Mouse (Mus musculus) embryonic facial prominence, embryonic 10.5 days (tissue): Measurements from ENCODE around the gene Tctex1d4. TPM values are rescaled to one million over a fixed set of nuclear protein-coding genes. Genes with fewer than 3 reads are reported as not detected.
A peak's percentile ranks its signal among the peaks of the same experiment; 100 is the strongest.

ENCODE experiments used
- DNase-seq: peaks from one replicate; pipeline ENCODE4 v3.0.0-alpha.2; 2017; ENCODE audit warnings: low spot score
- H3K27ac ChIP-seq: fragments of 300-500 bp; sonication (generic); replicated peaks from 2 replicates; pipeline ENCODE4 v1.5.1; 2016; ENCODE audit warnings: mild to moderate bottlenecking
- H3K27me3 ChIP-seq: fragments of 300-500 bp; sonication (generic); replicated peaks from 2 replicates; pipeline ENCODE4 v1.6.1; 2016; ENCODE audit warnings: low read depth, mild to moderate bottlenecking; ENCODE audit not compliant: poor library complexity, severe bottlenecking
- H3K36me3 ChIP-seq: fragments of 300-500 bp; sonication (generic); replicated peaks from 2 replicates; pipeline ENCODE4 v1.6.1; 2016; ENCODE audit warnings: mild to moderate bottlenecking, moderate library complexity
- H3K4me1 ChIP-seq: fragments of 300-500 bp; sonication (generic); 2 replicates; pipeline ENCODE4 v1.6.1; 2016
- H3K4me3 ChIP-seq: fragments of 300-500 bp; sonication (generic); 2 replicates; pipeline ENCODE4 v1.5.1; 2016; ENCODE audit warnings: mild to moderate bottlenecking, moderate library complexity
- H3K9me3 ChIP-seq: fragments of 300-500 bp; sonication (generic); 2 replicates; pipeline ENCODE4 v1.6.1; 2016; ENCODE audit warnings: mild to moderate bottlenecking
- WGBS: fragments of 180-500 bp; shearing (Covaris S2); methylation state at CpG from one replicate; pipeline ENCODE4 v1.1.7; 2016; 5-methylcytosine and 5-hydroxymethylcytosine counted together
- polyA plus RNA-seq: library from polyadenylated mRNA; unstranded; fragments of >200 nt; fragmentation: Nextera tagmentation; extraction: Ambion mirVana; gene quantifications from 2 replicates; pipeline ENCODE4 v1.2.1, GENCODE M21; 2016

Tctex1d4 gene
- polyA plus RNA-seq, 1 experiment from 2014 or later: not detected

- Histone ChIP-seq H3K4me1 (peaks cover 20% of the 10 kb centered on the region), H3K9me3 (no peaks in the 10 kb centered on the region), H3K27ac (no peak overlapping the region), H3K27me3 (no peaks in the 10 kb centered on the region), H3K36me3 (peaks cover 70% of the 10 kb centered on the region), H3K4me3 (no peak overlapping the region)
- WGBS: 75% methylated on average over 6 of the region's 6 CpGs
- no peak for DNase-seq
Observed at GRCm38 (mm10) chr4:117149291-117150211, 23.0 kb downstream of the Tctex1d4 start.

- Histone ChIP-seq H3K4me3 (no peak overlapping the region), H3K9me3 (no peaks in the 10 kb centered on the region), H3K27ac (no peak overlapping the region), H3K36me3 (peaks cover 77% of the 10 kb centered on the region), H3K27me3 (no peaks in the 10 kb centered on the region), H3K4me1 (peaks cover 23% of the 10 kb centered on the region)
- DNase-seq: no peak
- WGBS: 89% methylated on average over 6 of the region's 6 CpGs
Observed at GRCm38 (mm10) chr4:117150212-117150733, 23.7 kb downstream of the Tctex1d4 start.

- WGBS: 87% methylated on average over 1 of the region's 1 CpGs
- DNase-seq: no peak
- Histone ChIP-seq H3K27ac (no peak overlapping the region), H3K9me3 (no peaks in the 10 kb centered on the region), H3K4me1 (peaks cover 23% of the 10 kb centered on the region), H3K36me3 (peaks cover 78% of the 10 kb centered on the region), H3K4me3 (no peak overlapping the region), H3K27me3 (no peaks in the 10 kb centered on the region)
Observed at GRCm38 (mm10) chr4:117151416-117151815, 24.8 kb downstream of the Tctex1d4 start.

- 82% methylated on average over 5 of the region's 5 CpGs for WGBS
- Histone ChIP-seq H3K9me3 (no peaks in the 10 kb centered on the region), H3K4me1 (peaks cover 23% of the 10 kb centered on the region), H3K27me3 (no peaks in the 10 kb centered on the region), H3K27ac (no peak overlapping the region), H3K4me3 (peak overlapping the region; percentile 89; the same call in 1 of the 2 replicates), H3K36me3 (peaks cover 76% of the 10 kb centered on the region)
- no peak for DNase-seq
Observed at GRCm38 (mm10) chr4:117152714-117153113, 26.1 kb downstream of the Tctex1d4 start.

- Histone ChIP-seq H3K4me3 (peak overlapping the region; percentile 89), H3K27ac (peak overlapping the region; percentile 100), H3K36me3 (peaks cover 70% of the 10 kb centered on the region), H3K9me3 (no peaks in the 10 kb centered on the region), H3K4me1 (peaks cover 23% of the 10 kb centered on the region), H3K27me3 (no peaks in the 10 kb centered on the region)
- 1% methylated on average over 44 of the region's 44 CpGs for WGBS
- DNase-seq: peak; percentile 41
Observed at GRCm38 (mm10) chr4:117155020-117155791, 28.6 kb downstream of the Tctex1d4 start.

- H3K9me3 ChIP-seq: no peaks in the 10 kb centered on the region
- H3K27me3 ChIP-seq: no peaks in the 10 kb centered on the region
- H3K36me3 ChIP-seq: peaks cover 70% of the 10 kb centered on the region
- under 1% methylated on average over 52 of the region's 52 CpGs for WGBS
- H3K4me1 ChIP-seq: peaks cover 23% of the 10 kb centered on the region
- peak; percentile 94 for DNase-seq
- H3K27ac ChIP-seq: peak within 1 kb of the TSS; percentile 100
- peak within 1 kb of the TSS; percentile 89 for H3K4me3 ChIP-seq
Observed at GRCm38 (mm10) chr4:117155792-117156355, 29.3 kb downstream of the Tctex1d4 start, which contains the start of gene Rps8. Rps8 (minus strand) TSS chr4:117156243.

- Histone ChIP-seq H3K27me3 (no peaks in the 10 kb centered on the region), H3K36me3 (peaks cover 70% of the 10 kb centered on the region), H3K9me3 (no peaks in the 10 kb centered on the region), H3K27ac (peak overlapping the region; percentile 100), H3K4me1 (peaks cover 23% of the 10 kb centered on the region), H3K4me3 (peak overlapping the region; percentile 89)
- DNase-seq: no peak
- 35% methylated on average over 6 of the region's 6 CpGs for WGBS
Observed at GRCm38 (mm10) chr4:117156372-117156771, 29.8 kb downstream of the Tctex1d4 start.

- H3K27ac ChIP-seq: no peak overlapping the region
- H3K4me3 ChIP-seq: no peak overlapping the region
- 0 out of 2 replicates have a peak, but pooled peaks cover 1% of the 10 kb centered on the region for H3K4me1 ChIP-seq
- WGBS: 82% methylated on average over 10 of the region's 10 CpGs
- no peaks in the 10 kb centered on the region for H3K27me3 ChIP-seq
- peaks cover 70% of the 10 kb centered on the region for H3K36me3 ChIP-seq
- no peak for DNase-seq
- no peaks in the 10 kb centered on the region for H3K9me3 ChIP-seq
Observed at GRCm38 (mm10) chr4:117159666-117160065, 33.1 kb downstream of the Tctex1d4 start.

GRCm38 (mm10) chr4:117161183-117161582, 34.6 kb downstream of the Tctex1d4 start:
- DNase-seq: no peak
- peaks cover 78% of the 10 kb centered on the region for H3K36me3 ChIP-seq
- H3K9me3 ChIP-seq: no peaks in the 10 kb centered on the region
- no peak overlapping the region for H3K27ac ChIP-seq
- H3K4me1 ChIP-seq: no peaks in the 10 kb centered on the region
- 80% methylated on average over 4 of the region's 4 CpGs for WGBS
- no peak overlapping the region for H3K4me3 ChIP-seq
- H3K27me3 ChIP-seq: no peaks in the 10 kb centered on the region

GRCm38 (mm10) chr4:117169936-117170335, 43.3 kb downstream of the Tctex1d4 start:
- no peaks in the 10 kb centered on the region for H3K27me3 ChIP-seq

More at GRCm38 (mm10) chr4:117169936-117170335, 43.3 kb downstream of the Tctex1d4 start:
- Histone ChIP-seq H3K36me3 (peaks cover 100% of the 10 kb centered on the region), H3K4me3 (no peak overlapping the region), H3K27ac (no peak overlapping the region), H3K4me1 (no peaks in the 10 kb centered on the region), H3K9me3 (no peaks in the 10 kb centered on the region)
- WGBS: 89% methylated on average over 5 of the region's 5 CpGs
- DNase-seq: no peak
